Mouse (Mus musculus) lung, adult 2 months (tissue): ENCODE measurements at regions not wholly inside any gene's neighbourhood (a gene's known extent, or its start where the extent isn't known, plus 50 kb on each side); places are given as distances from the start of the nearest gene placed in this dataset.

Experiments
- CTCF ChIP-seq: fragments of 200-500 bp; IDR thresholded peaks from 2 replicates; pipeline ENCODE4 v1.5.1; 2011; ENCODE audit warnings: mild to moderate bottlenecking, low read length, control low read depth; ENCODE audit not compliant: insufficient read depth
- POLR2A ChIP-seq: fragments of 200-500 bp; IDR thresholded peaks from 2 replicates; pipeline ENCODE4 v1.6.1; 2011; ENCODE audit warnings: low read depth, mild to moderate bottlenecking, control low read depth, low read length, borderline replicate concordance; ENCODE audit errors: extremely low read depth

GRCm38 (mm10) chr1:44957125-44957524 lies 354.2 kb upstream of the Col3a1 start:
- TF ChIP-seq CTCF (no peak), POLR2A (no peak)
